Mouse (Mus musculus): ENCODE results near the gene Cdhr5.

The Cdhr5 gene

GRCm38 (mm10) chr7:141222696-141223215, 53.8 kb downstream of the Cdhr5 start:
- DNase-seq (ENCODE audit: extremely low spot score), result no peak

- DNase-seq (ENCODE audit: extremely low spot score), result no peak
Observed at GRCm38 (mm10) chr7:141222126-141222467, 54.5 kb downstream of the Cdhr5 start.

DNA sequence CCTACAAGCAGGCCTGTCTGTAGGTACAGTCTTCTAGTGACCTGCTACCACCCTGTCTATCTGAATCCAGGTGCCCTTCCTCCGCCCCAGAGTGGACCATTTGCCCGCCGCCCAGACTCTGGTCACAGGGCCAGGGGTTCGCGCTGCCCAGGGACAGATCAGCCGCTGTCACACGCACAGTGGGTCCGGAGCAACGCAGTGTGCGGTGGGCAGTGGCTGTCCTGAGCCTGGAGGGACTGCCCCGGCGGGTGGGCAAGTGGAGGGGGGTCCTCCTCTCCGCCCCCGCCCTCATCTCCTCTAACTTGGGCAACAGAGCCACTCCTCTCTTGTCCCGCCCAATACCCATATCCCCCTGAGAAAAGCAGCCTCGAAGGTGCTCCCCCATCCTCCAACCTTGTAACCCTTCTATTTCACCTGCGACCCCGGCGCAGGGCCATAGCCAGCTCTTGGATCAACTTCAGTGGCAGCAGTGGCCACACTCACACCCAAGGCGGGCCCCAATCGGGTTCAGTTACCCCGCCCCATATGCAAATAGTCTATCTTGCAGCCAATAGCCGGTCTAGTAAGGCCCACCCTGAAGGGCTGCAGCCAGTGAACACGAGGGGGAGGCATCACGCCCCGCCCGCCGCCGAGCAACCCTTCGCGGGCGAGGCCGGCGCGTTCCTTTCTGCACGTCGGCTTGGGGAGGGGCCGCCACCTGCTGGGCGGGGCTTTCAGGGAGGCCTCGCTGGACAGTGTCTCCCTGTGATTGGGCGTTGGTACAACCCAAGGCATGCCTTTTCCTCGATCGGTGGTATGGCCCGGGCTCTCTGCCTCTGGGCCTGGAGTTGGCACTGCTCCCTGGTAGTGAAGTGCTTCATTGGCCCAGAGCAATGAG, 55.1 kb downstream of the Cdhr5 start:
- DNase-seq (ENCODE audit: extremely low spot score), result peak; percentile 100

DNA sequence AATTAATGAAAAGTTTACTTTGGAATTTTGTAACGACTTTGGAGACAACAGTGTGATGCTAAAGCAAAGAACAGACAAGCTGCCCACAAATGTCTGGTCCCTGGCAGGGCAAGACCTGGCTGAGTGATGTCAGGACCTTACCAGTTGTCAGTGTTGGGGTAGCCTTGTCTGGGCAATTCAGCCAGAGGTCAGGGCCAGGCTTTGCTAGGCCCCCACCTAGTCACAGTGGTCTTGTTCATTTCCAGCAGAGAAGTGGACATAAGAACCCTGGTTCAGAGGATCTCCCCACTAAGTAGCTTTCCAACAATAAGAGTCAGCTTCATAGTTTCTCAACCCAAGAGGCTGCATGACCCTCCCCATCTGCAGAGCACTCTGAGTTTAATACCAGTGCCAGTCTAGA, 56.2 kb downstream of the Cdhr5 start:
- DNase-seq (ENCODE audit: extremely low spot score), result no peak

DNA sequence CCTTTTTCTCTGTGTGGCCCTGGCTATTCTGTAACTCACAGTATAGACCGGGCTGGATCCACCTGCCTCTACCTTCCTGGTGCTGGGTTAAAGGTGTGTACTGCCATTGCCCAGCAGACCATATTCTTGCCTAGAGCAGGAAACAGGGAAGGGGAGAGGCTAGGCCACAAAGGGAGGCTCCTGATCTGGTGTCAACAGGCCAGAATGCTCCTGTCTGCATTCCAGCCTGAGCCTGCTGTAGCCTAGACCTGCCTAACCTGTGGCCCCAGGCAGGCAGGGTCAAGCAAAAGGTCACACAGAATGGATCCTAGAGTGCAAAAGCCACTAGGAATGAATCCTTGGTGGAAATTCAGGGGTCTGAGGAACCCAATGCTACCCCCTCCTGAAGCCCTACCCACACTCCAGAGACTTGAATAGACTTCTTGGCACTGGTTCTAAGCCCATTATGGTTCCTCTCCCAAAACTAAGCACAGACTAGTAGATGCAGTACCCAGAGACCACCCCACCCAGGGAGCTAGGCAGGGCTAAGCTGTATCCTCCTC, 57.0 kb downstream of the Cdhr5 start:
- no peak for DNase-seq (ENCODE audit: extremely low spot score)

Measured in embryo, embryonic 9.5 days (tissue).